Mouse (Mus musculus) urinary bladder, postnatal 10 days (tissue): ENCODE measurements around the gene Hist1h2bf.
"Not testable (repeated sequence)": the region's sequence is repeated elsewhere in the genome, so short reads cannot be mapped to it uniquely, and the experiment has no call there.

Source experiments
- DNase-seq: peaks from one replicate; pipeline ENCODE4 v3.0.0; 2022; ENCODE audit warnings: low spot score

Hist1h2bf gene

DNA sequence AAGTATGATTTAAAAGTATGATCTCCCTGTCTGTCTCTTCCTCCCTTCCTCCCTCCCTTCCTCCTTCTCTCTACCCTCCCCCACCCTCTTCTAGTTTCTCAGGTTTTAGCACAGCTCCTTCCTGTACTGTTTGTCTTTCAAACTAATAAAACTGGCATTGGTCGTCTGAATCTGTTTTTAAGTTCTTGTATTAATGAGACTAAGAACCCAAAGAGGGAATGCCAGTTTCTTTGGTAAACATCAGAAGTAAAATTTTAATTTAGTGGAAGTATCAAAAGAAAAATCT is 12.9 kb upstream of the Hist1h2bf start:
- DNase-seq, result no peak

DNA sequence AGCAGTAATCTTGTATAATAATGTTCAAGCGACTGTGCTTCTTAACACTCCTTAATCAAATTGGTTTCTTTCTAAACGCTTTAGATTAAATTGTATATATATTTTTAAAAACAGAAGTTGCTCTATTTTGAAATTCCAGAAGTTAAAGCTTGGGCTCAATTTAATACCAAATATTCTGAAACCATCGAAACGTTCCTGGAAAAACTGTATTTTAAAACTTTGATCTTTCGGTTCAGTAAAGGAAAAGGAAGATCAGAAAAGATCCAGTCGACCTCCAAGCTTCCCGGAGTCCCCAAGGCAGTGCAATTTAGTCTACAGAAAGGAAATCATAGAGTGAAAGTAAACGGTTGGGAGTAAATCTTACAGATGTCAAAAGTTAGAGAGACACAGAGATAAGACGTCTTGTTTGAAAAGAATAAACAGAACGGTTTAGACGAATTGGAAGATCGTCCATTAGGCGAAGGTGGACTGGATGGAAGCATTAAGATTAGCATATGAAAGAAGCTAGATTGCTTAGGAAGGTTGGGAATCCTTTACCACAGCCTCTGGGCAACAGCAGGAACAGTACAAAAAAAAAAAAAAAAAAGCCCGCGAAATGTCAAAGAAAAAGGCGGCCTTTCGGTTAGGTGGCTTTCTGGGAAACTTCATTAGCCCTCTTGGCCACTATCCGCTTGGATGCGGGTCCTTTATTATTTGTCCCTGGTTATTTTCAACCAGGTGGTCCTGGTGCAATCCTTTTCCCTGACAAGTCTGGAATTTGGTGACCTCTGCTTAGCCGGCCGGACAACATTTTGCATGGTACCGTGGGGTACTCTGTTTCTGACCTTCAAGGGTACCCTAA is 12.3 kb upstream of the Hist1h2bf start:
- DNase-seq, result no peak

DNA sequence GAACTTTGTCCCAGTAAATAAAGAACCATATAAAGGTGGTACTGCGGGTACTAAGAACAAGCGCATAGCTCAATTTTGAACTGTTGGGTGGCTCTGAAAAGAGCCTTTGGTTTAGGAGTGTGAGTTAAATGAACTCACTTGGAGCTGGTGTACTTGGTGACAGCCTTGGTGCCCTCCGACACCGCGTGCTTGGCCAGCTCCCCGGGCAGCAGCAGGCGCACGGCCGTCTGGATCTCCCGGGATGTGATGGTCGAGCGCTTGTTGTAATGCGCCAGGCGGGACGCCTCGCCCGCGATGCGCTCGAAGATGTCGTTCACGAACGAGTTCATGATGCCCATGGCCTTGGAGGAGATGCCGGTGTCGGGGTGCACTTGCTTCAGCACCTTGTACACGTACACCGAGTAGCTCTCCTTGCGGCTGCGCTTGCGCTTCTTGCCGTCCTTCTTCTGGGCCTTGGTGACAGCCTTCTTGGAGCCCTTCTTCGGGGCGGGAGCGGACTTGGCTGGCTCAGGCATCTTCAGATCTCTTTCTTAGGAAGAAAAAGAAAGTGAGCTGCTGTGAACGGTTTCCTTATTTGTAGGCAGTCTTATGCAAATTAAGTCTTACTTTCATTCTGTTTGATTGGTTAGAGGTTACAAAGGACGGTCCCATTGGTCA is 11.6 kb upstream of the Hist1h2bf start:
- not testable (repeated sequence) for DNase-seq

DNA sequence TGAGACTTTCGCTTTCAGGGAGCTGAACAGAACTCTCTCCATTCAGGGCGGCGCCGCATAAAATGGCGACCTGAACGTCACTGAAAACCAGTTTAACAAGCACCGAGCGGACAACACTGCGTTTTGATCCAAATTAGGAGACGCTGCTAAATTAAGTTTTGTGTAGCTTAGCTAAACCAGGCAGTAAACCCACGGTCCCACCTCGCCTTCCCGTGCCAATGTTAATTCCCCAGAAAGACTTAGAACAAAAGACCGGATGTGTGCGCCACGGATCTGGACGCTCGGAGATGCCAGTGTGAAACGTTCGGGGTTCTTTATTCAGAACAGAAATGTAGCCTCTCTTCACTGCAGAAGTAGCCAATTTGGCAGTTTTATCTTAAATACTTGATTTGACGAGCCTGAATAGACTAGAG is 11.0 kb upstream of the Hist1h2bf start:
- peak; percentile 20 for DNase-seq

DNA sequence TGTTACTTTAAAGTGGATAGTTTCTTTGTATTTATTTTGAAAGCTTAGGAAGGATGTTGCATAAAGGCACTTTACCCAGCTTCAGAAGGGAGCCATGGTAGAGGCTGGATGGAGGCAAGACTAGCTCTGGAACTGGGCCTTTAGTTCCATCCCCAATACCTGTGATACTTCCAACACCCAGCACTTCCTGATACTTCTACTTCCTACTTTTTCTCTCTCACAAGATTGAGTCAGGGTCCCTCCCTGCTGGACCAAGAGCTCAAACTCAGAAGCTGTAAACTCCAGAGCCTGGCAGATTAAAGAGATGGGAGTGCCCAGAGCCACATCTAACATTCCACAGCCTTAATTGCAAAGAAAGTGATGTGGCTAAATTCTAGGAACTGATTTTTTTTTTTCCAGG is 10.3 kb upstream of the Hist1h2bf start:
- DNase-seq, result no peak

DNA sequence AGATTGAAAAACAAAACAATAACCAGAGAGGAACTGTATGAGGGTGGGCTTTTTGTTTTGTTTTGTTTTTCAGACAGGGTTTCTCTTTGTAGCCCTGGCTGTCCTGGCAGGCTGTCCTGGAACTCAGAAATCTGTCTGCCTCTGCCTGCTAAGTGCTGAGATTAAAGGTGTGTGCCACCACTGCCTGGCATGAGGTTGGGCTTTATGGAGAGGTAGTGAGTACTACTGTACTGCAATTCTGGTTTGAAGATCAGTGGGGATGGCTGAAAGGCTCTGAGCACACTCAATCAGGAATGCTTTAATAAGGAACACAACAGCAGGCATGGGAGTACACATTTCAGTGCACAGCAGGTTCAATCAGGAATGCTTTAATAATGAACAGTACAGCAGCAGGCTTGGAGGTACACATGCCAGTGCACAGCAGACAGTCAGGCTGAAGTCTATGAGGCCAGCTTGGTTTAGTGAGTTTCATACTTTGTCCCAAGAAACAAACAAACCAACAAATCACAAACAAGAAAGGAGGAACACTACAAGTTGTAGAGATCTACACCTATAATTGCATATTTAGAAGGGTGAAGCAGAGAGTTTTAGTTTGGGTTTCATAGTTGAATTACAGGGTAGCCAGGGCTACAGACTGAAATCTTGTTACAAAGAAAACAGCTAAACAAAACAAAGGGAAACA is 9.5 kb upstream of the Hist1h2bf start:
- no peak for DNase-seq

DNA sequence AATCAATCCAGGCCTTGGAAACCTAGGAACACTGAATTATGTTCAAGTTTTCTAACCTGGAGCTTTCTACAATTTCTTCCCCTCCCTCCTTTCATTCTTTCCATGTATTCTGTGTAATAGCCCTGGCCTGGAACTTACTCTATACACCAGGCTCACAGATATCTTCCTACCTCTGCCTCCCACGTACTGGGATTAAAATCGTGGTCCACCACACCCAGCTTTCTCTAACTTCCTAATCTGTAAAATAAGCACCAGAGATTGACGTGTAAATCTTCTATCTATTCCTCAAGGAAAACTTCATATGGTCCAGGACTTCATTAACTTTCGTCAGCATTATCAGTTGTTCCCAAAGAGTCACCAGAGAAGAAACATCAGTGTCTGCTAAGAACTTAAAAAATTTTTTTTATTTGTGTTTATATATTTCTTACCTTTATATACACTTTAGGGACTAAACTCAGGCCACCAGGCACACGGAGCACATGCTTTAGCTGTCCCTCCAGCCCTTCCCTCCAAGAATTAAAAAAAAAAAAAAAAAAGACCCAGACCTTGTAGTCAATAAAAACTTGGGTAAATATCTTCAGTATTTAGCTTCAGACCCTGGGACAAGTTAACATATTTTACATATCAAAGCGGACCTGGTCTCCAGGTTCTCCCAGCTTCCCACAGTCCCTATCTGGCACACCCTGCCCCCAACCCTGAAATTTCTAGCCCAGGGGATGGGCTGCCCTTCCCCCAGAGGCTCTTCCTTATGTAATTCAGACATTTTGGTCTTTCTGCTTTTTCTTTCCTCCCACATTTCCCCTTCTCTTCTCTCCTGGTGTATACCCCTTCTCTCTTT is 8.4 kb upstream of the Hist1h2bf start:
- no peak for DNase-seq

DNA sequence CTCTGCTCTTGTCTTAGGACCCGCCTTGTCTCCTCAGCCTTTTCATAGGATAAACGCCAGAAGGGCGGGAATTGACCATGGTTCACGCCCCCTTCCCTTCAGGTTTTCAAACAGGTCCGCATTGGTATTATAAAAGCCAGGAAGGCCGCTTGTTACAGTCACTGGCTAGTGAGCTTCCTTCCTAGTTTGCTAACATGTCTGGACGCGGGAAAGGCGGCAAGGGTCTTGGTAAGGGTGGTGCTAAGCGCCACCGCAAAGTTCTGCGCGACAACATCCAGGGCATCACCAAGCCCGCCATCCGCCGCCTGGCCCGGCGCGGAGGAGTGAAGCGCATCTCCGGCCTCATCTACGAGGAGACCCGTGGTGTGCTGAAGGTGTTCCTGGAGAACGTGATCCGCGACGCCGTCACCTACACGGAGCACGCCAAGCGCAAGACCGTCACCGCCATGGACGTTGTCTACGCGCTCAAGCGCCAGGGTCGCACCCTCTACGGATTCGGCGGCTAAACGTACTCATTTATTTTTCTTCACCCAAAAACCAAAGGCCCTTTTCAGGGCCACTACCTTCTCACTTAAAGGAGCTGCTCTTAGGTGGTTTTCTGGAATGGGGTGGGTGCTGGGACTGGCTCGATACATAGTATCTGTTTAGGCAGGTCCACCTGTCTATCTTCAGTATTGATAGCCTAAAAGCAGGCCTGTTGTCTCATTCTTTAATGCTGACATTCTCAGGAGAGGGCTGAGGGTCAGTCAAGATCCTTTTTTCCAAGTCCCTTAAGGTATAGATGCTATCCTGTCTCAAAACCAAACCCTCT is 7.6 kb upstream of the Hist1h2bf start, which contains the start of gene Hist1h4d:
Gene Hist1h4d (plus strand): TSS at position 191 of the 811 bp plus-strand sequence.
- DNase-seq, result peak; percentile 79

DNA sequence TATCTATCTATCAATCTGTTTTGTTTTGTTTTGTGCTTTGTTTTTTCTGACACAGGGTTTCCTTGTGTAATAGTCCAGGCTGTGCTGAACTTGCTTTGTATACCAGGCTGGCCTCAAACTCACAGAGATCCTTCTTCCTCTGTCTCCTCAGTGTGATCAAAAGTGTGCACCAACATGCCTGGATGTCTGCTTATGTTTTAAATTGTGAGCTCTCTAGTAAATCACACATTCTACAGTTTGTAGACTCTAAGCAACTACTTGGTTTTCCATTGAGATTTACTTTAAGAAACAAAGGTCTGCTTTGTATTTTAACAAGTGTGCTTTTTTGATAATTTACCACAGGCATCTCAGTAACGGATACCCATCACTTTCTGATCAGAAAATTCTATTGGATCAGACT is 3.8 kb upstream of the Hist1h2bf start:
- no peak for DNase-seq

DNA sequence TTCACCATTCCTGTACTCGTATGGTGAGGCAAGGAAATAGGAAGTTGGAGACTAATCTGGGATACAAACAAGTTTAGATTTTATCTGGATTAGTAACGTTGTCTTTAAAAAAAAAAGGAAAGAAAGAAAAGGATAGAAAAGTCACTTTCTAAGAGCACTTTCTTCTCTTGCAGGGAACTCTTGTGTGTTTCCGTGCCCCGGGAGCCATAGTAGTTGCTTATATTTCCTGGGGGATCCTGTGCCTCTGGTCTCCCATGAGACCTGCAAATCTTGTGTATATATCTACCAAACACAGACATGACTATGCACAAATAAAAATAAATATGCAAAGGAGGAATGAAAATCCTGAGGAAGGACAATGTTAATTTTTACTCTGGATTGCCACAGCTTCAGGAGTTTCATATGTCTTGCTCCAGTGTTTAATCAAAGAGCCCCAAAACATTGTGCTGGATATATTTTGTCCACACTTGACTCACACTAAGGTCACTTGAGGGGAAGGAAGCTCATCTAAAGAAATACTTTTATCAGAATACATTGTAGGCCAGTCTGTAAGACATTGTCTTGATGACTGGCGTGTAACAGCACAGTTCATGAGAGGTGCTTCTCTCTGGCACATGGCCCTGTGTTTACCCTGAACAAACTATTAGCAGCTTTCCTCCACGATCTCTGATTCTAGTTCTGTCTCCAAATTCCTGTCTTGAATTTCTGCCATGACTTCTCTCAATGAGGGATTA is 3.1 kb upstream of the Hist1h2bf start:
- no peak for DNase-seq

DNA sequence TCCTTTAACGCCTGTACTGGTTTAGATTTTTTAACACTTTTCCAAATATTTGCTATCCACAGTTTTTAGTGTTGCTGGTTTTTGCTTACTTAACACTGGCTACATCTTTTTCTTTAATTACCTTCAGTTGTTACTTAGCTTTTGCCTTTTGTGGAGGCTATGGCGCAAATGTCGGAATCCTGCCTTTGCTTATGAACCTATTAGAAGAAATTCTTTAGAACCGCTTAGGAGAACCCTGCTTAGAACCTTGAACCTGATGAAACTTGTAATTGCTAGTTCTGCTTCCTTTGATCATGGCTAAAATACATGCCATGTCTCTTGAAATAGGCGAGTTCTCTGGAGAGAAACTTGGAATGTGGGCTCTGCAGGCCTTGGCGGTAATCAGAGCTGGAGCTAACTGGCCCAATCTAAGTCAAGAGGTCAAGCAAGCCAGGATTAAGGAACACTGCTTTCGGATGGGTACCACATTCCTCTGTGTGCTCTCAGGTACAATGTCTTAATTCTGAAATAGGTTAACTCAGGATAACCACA is 2.4 kb upstream of the Hist1h2bf start:
- no peak for DNase-seq

DNA sequence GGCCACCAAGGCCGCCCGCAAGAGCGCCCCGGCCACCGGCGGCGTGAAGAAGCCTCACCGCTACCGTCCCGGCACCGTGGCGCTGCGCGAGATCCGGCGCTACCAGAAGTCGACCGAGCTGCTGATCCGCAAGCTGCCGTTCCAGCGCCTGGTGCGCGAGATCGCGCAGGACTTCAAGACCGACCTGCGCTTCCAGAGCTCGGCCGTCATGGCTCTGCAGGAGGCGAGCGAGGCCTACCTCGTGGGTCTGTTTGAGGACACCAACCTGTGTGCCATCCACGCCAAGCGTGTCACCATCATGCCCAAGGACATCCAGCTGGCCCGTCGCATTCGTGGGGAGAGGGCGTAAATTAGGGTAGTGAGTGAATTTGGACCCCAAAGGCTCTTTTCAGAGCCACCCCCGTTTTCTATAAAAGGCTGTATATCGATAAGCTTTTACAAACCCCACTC is 1.9 kb upstream of the Hist1h2bf start:
- DNase-seq, result not testable (repeated sequence)

DNA sequence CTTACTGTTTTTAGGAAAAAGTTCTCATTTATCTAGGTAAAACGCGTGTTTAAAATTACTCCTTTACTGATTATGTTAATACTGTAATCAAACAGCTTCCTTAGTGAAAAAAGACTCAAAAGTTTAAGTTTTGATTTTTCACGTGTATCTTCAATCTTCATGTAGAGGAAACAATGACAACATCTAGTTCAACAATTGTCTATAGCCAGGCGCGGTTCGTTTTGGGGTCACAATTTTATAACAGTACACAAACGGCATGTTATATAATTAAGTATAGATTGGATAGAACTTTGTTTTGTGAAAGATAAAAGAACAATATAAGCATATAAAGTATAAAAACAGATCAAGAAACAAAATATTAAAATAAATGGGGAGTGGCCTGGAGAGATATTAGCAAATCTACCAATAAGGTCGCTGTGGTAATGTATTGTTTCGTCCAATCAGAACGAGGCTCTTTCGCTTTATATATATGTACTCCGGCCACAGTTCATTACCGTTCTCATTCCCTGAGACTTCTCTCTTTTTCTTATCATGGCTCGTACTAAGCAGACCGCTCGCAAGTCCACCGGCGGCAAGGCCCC is 1.4 kb upstream of the Hist1h2bf start, which contains the start of gene Hist1h3d:
Gene Hist1h3d (plus strand): TSS at position 493 of the 581 bp plus-strand sequence.
- no peak for DNase-seq

DNA sequence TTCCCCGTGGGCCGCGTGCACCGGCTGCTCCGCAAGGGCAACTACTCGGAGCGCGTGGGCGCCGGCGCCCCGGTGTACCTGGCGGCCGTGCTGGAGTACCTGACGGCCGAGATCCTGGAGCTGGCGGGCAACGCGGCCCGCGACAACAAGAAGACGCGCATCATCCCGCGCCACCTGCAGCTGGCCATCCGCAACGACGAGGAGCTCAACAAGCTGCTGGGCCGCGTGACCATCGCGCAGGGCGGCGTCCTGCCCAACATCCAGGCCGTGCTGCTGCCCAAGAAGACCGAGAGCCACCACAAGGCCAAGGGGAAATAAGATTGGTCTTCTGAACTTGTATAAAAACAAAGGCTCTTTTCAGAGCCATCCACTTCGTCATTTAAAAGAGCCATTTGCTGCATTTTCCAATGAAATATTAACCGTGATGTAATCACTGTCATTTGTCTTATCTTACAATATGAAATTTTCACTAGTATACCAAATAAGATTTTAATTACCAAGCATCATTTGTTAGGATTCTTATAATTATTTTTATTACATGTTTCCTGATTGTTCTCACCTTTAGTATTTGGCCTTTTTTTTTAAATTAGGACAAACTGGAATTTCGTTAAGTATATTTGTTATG is 662 bp upstream of the Hist1h2bf start:
- DNase-seq, result not testable (repeated sequence)

DNA sequence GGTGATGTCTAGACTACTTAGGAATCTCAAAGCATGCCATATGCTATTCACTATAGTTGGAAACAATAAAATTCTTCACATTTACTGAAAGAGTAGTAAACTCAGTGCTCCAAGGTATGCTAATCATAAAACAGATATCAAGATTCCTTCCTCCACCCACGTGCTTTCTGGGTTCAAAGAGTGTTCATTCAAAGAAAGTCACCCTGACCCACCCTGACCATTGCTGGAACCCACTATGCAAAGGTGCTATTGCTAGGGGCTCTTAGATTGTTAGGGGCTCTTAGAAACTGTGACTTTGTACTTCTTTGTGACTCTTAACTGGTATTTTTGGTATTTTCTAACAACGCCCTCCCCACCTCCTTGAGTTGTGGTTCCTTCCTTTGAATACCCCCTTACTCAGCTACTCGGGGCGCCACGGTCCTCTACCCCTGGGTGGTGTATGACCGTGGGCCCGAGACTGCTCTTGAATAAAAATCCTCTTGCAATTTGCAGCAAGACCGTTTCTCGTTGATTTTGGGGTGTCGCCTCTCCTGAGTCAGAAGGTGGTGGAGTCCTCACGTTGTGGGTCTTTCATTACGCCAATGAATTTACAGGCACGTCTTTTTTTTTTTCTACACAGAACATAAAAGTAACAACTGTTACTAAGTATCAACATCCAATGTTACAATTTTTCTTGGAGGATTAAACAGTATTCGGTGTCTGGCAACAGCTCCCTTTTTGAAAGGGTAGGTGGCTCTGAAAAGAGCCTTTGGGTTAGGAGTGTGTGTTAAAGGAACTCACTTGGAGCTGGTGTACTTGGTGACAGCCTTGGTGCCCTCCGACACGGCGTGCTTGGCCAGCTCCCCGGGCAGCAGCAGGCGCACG is 730 bp downstream of the Hist1h2bf start:
- not testable (repeated sequence) for DNase-seq

DNA sequence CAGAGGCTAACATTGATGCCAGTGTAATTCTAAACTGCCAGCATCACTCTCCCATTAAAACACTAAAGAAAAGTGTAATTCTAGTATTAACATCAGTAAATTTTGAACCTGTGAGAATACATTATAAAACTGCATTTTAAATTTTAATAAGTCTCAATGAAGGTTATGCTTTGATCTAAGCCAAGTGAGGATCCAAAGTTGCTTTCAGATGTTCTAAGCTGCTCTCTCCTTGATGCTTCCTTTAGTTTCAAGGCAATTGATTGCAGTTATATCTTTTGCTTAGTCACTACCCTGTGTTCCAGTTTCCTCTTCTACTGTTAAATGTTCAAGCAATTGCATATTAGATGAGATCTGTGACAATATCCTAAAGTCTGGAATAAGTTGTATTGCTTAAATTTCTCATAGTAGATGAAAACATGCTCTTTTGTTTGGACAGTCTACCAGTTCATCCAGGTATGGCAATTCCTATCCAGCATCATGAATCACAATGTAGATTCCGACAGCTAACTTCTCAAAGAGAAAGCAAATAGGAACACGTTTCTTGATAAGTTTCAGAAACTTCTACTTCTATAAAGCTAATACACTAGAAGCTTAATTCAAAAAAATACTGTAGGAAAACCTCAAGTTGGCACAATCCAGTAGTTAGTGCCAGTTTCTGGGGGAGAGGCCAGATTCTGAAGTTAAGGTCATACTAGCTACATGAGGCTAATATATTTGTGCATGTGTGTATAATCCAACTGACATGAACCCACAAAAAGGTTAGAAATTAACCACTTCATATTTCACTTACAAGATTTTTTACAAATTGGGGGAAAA is 1.6 kb downstream of the Hist1h2bf start:
- no peak for DNase-seq

DNA sequence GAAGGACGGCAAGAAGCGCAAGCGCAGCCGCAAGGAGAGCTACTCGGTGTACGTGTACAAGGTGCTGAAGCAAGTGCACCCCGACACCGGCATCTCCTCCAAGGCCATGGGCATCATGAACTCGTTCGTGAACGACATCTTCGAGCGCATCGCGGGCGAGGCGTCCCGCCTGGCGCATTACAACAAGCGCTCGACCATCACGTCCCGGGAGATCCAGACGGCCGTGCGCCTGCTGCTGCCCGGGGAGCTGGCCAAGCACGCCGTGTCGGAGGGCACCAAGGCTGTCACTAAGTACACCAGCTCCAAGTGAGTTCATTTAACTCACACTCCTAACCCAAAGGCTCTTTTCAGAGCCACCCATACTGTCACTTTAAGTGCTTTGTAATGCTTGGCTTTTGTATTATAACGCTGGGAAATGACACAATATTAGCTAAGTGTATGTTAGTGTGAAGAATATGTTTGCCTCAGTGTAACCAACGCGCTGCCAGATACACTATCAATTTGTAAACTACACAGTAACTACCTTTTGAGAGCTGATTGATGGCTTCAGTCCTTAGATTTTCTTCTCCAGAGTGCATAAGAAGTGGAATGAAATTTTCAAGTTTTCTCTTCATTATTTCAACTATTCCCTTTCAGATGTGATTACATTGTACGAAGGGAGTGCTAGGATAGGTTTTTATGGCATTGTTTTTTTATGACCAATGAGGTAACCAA is 2.3 kb downstream of the Hist1h2bf start:
- DNase-seq, result not testable (repeated sequence)
